Mouse (Mus musculus): ENCODE data around the gene Lypd6. TPM values are rescaled to one million over a fixed set of nuclear protein-coding genes. Genes with fewer than 3 reads are reported as not detected.

Gene Lypd6
- polyA plus RNA-seq, 1 experiment from 2014 or later: 7.2 TPM

- no peak overlapping the region for H3K27ac ChIP-seq
- no peaks in the 10 kb centered on the region for H3K36me3 ChIP-seq
- H3K27me3 ChIP-seq: peaks cover 6% of the 10 kb centered on the region; the same call in 1 of the 2 replicates
- ATAC-seq (ENCODE audit: low FRiP score): no peak
- H3K4me1 ChIP-seq: peaks cover 3% of the 10 kb centered on the region; the same call in 1 of the 2 replicates
- no peak overlapping the region for H3K9ac ChIP-seq
- H3K9me3 ChIP-seq (replicated peaks): no peaks in the 10 kb centered on the region
- H3K4me2 ChIP-seq (replicated peaks): no peak overlapping the region
- WGBS: 84% methylated on average over 4 of the region's 4 CpGs
- H3K4me3 ChIP-seq: no peak overlapping the region
Measured at GRCm38 (mm10) chr2:50072158-50072557, 5.9 kb downstream of the Lypd6 start.

- no peaks in the 10 kb centered on the region for H3K36me3 ChIP-seq
- H3K9ac ChIP-seq: no peak overlapping the region
- ATAC-seq (ENCODE audit: low FRiP score): no peak
- no peak overlapping the region for H3K4me3 ChIP-seq
- no peak overlapping the region for H3K27ac ChIP-seq
- H3K9me3 ChIP-seq (replicated peaks): no peaks in the 10 kb centered on the region
- H3K27me3 ChIP-seq: no peaks in the 10 kb centered on the region
- 73% methylated on average over 3 of the region's 3 CpGs for WGBS
- H3K4me2 ChIP-seq (replicated peaks): no peak overlapping the region
- H3K4me1 ChIP-seq: no peaks in the 10 kb centered on the region
Measured at GRCm38 (mm10) chr2:50084746-50085145, 18.5 kb downstream of the Lypd6 start.

- no peak overlapping the region for H3K27ac ChIP-seq
- no peaks in the 10 kb centered on the region for H3K9me3 ChIP-seq (replicated peaks)
- no peaks in the 10 kb centered on the region for H3K27me3 ChIP-seq
- no peak for ATAC-seq (ENCODE audit: low FRiP score)
- no peak overlapping the region for H3K4me3 ChIP-seq
- no peaks in the 10 kb centered on the region for H3K36me3 ChIP-seq
- H3K4me2 ChIP-seq (replicated peaks): no peak overlapping the region
- H3K9ac ChIP-seq: no peak overlapping the region
- H3K4me1 ChIP-seq: no peaks in the 10 kb centered on the region
- WGBS: 75% methylated on average over 3 of the region's 3 CpGs
Measured at GRCm38 (mm10) chr2:50087761-50088160, 21.5 kb downstream of the Lypd6 start.

GRCm38 (mm10) chr2:50096336-50096735 is 30.1 kb downstream of the Lypd6 start:
- peak; percentile 36; the same call in 1 of the 2 replicates for ATAC-seq (ENCODE audit: low FRiP score)

GRCm38 (mm10) chr2:50100364-50101151 is 34.3 kb downstream of the Lypd6 start:
- Histone ChIP-seq H3K9me3 (replicated peaks) (no peaks in the 10 kb centered on the region), H3K27me3 (no peaks in the 10 kb centered on the region), H3K27ac (peak overlapping the region; percentile 31), H3K4me3 (no peak overlapping the region), H3K9ac (no peak overlapping the region), H3K36me3 (no peaks in the 10 kb centered on the region), H3K4me1 (peaks cover 20% of the 10 kb centered on the region), H3K4me2 (replicated peaks) (no peak overlapping the region)
- ATAC-seq (ENCODE audit: low FRiP score): peak; percentile 79
- 18% methylated on average over 9 of the region's 9 CpGs for WGBS

More at GRCm38 (mm10) chr2:50096336-50096735, 30.1 kb downstream of the Lypd6 start:
- WGBS: 75% methylated on average over 3 of the region's 3 CpGs
- Histone ChIP-seq H3K4me2 (replicated peaks) (no peak overlapping the region), H3K4me1 (peaks cover 18% of the 10 kb centered on the region), H3K27ac (no peak overlapping the region), H3K36me3 (no peaks in the 10 kb centered on the region), H3K9me3 (replicated peaks) (no peaks in the 10 kb centered on the region), H3K4me3 (no peak overlapping the region), H3K27me3 (no peaks in the 10 kb centered on the region), H3K9ac (no peak overlapping the region)

- peak; percentile 56; the same call in 1 of the 2 replicates for ATAC-seq (ENCODE audit: low FRiP score)
- Histone ChIP-seq H3K27me3 (no peaks in the 10 kb centered on the region), H3K9me3 (replicated peaks) (no peaks in the 10 kb centered on the region), H3K9ac (no peak overlapping the region), H3K4me2 (replicated peaks) (no peak overlapping the region), H3K4me1 (peaks cover 20% of the 10 kb centered on the region), H3K4me3 (no peak overlapping the region), H3K27ac (0 out of 2 replicates have a peak overlapping the region, but pooled peaks have one; percentile 31), H3K36me3 (no peaks in the 10 kb centered on the region)
- WGBS: 79% methylated on average over 1 of the region's 1 CpGs
Measured at GRCm38 (mm10) chr2:50101152-50101450, 34.9 kb downstream of the Lypd6 start.

GRCm38 (mm10) chr2:50103850-50104503 is 37.7 kb downstream of the Lypd6 start:
- H3K4me3 ChIP-seq: no peak overlapping the region
- no peak overlapping the region for H3K9ac ChIP-seq
- no peak overlapping the region for H3K4me2 ChIP-seq (replicated peaks)
- no peak overlapping the region for H3K27ac ChIP-seq
- WGBS: 76% methylated on average over 7 of the region's 7 CpGs
- no peaks in the 10 kb centered on the region for H3K9me3 ChIP-seq (replicated peaks)
- no peaks in the 10 kb centered on the region for H3K36me3 ChIP-seq
- ATAC-seq (ENCODE audit: low FRiP score): no peak
- no peaks in the 10 kb centered on the region for H3K27me3 ChIP-seq
- H3K4me1 ChIP-seq: peaks cover 20% of the 10 kb centered on the region

GRCm38 (mm10) chr2:50105590-50105989 is 39.4 kb downstream of the Lypd6 start:
- Histone ChIP-seq H3K4me2 (replicated peaks) (no peak overlapping the region), H3K4me3 (no peak overlapping the region), H3K9ac (no peak overlapping the region), H3K27ac (no peak overlapping the region), H3K9me3 (replicated peaks) (no peaks in the 10 kb centered on the region), H3K4me1 (peaks cover 10% of the 10 kb centered on the region), H3K27me3 (no peaks in the 10 kb centered on the region), H3K36me3 (no peaks in the 10 kb centered on the region)
- 86% methylated on average over 3 of the region's 3 CpGs for WGBS
- no peak for ATAC-seq (ENCODE audit: low FRiP score)

GRCm38 (mm10) chr2:50105992-50106391 is 39.8 kb downstream of the Lypd6 start:
- Histone ChIP-seq H3K27me3 (no peaks in the 10 kb centered on the region), H3K4me2 (replicated peaks) (no peak overlapping the region), H3K4me1 (peaks cover 7% of the 10 kb centered on the region), H3K9me3 (replicated peaks) (no peaks in the 10 kb centered on the region), H3K4me3 (no peak overlapping the region), H3K36me3 (no peaks in the 10 kb centered on the region), H3K9ac (no peak overlapping the region), H3K27ac (no peak overlapping the region)
- WGBS: 92% methylated on average over 3 of the region's 3 CpGs
- no peak for ATAC-seq (ENCODE audit: low FRiP score)

- WGBS: 73% methylated on average over 3 of the region's 3 CpGs
Measured at GRCm38 (mm10) chr2:50106879-50107278, 40.6 kb downstream of the Lypd6 start.

GRCm38 (mm10) chr2:50110167-50110566 is 43.9 kb downstream of the Lypd6 start:
- H3K9ac ChIP-seq: 0 out of 2 replicates have a peak overlapping the region, but pooled peaks have one; percentile 18
- 0 out of 2 replicates have a peak, but pooled peaks cover 4% of the 10 kb centered on the region for H3K4me1 ChIP-seq
- H3K36me3 ChIP-seq: no peaks in the 10 kb centered on the region
- no peak overlapping the region for H3K4me3 ChIP-seq
- peak overlapping the region; percentile 35; the same call in 1 of the 2 replicates for H3K27ac ChIP-seq
- H3K9me3 ChIP-seq (replicated peaks): no peaks in the 10 kb centered on the region
- WGBS: 48% methylated on average over 10 of the region's 10 CpGs
- H3K4me2 ChIP-seq (replicated peaks): no peak overlapping the region
- ATAC-seq (ENCODE audit: low FRiP score): no peak
- H3K27me3 ChIP-seq: no peaks in the 10 kb centered on the region

More at GRCm38 (mm10) chr2:50106879-50107278, 40.6 kb downstream of the Lypd6 start:
- no peak overlapping the region for H3K9ac ChIP-seq
- no peak overlapping the region for H3K27ac ChIP-seq
- H3K4me3 ChIP-seq: no peak overlapping the region
- H3K36me3 ChIP-seq: no peaks in the 10 kb centered on the region
- no peaks in the 10 kb centered on the region for H3K9me3 ChIP-seq (replicated peaks)
- H3K4me1 ChIP-seq: 0 out of 2 replicates have a peak, but pooled peaks cover 4% of the 10 kb centered on the region
- ATAC-seq (ENCODE audit: low FRiP score): no peak
- no peaks in the 10 kb centered on the region for H3K27me3 ChIP-seq
- H3K4me2 ChIP-seq (replicated peaks): no peak overlapping the region

- Histone ChIP-seq H3K27ac (no peak overlapping the region), H3K9ac (no peak overlapping the region), H3K9me3 (replicated peaks) (no peaks in the 10 kb centered on the region), H3K36me3 (no peaks in the 10 kb centered on the region), H3K4me3 (no peak overlapping the region), H3K4me2 (replicated peaks) (no peak overlapping the region), H3K4me1 (0 out of 2 replicates have a peak, but pooled peaks cover 4% of the 10 kb centered on the region), H3K27me3 (no peaks in the 10 kb centered on the region)
- WGBS: 65% methylated on average over 3 of the region's 3 CpGs
- no peak for ATAC-seq (ENCODE audit: low FRiP score)
Measured at GRCm38 (mm10) chr2:50111169-50111568, 44.9 kb downstream of the Lypd6 start.
